Comparison of ENCODE assay signal across 9 mouse cellular contexts in genomic region chr2:33282877-33283276, GRCm38 (mm10).
DNase-seq lines count a peak whose midpoint lies in the region; ATAC-seq and TF ChIP-seq lines count a peak whose summit lies in the region.
"Had no signal": no experiment of that assay in that cellular context is flagged by ENCODE, and none has a peak within 500 bp of the region (broad histone marks: within the 10 kb centered on the region; RNA-seq: fewer than 3 reads in every experiment).

No protein-coding gene starts in this region.

- no peak overlapping the region for H3K9ac ChIP-seq in liver, adult 2 months (ENCODE audit: low read depth, low read length)
- no peak overlapping the region for H3K9ac ChIP-seq in liver, embryonic 11.5 days (ENCODE audit: low read depth, low read length)
- H3K9ac ChIP-seq in heart, embryonic 16.5 days (ENCODE audit: low read length) = no peak overlapping the region
- no peak overlapping the region for H3K9ac ChIP-seq in forebrain, embryonic 16.5 days (replicated peaks; ENCODE audit: low read depth, low read length)

- no peak overlapping the region for H3K4me3 ChIP-seq in liver, adult 2 months (ENCODE audit: insufficient read depth, low read depth, low read length)
- H3K4me3 ChIP-seq in liver, embryonic 11.5 days (ENCODE audit: low read depth, low read length) = no peak overlapping the region
- H3K4me3 ChIP-seq in heart, embryonic 16.5 days (ENCODE audit: low read length) = no peak overlapping the region
- H3K4me3 ChIP-seq in forebrain, embryonic 16.5 days (replicated peaks; ENCODE audit: low read length) = no peak overlapping the region

- WGBS in liver, adult 2 months = 16% methylated on average over 4 of the region's 4 CpGs
- WGBS in liver, embryonic 11.5 days = 65% methylated on average over 4 of the region's 4 CpGs
- WGBS in heart, embryonic 16.5 days = 40% methylated on average over 4 of the region's 4 CpGs
- WGBS in forebrain, embryonic 16.5 days = 66% methylated on average over 4 of the region's 4 CpGs

- 0 out of 2 replicates have a peak overlapping the region, but pooled peaks have one; percentile 16 for H3K27ac ChIP-seq in liver, adult 2 months (replicated peaks; ENCODE audit: insufficient read depth, low read depth, low read length)
- H3K27ac ChIP-seq in liver, embryonic 11.5 days (ENCODE audit: low read depth, low read length) = no peak overlapping the region
- H3K27ac ChIP-seq in heart, embryonic 16.5 days (ENCODE audit: low read length) = peak overlapping the region; percentile 11
- no peak overlapping the region for H3K27ac ChIP-seq in forebrain, embryonic 16.5 days (ENCODE audit: low read length)

- no peaks in the 10 kb centered on the region for H3K36me3 ChIP-seq in liver, adult 2 months (ENCODE audit: control insufficient read depth, insufficient read depth, low read length)
- no peaks in the 10 kb centered on the region for H3K36me3 ChIP-seq in liver, embryonic 11.5 days (ENCODE audit: control insufficient read depth, insufficient read depth, low read length)
- H3K36me3 ChIP-seq in heart, embryonic 16.5 days (ENCODE audit: control insufficient read depth, insufficient read depth) = no peaks in the 10 kb centered on the region
- H3K36me3 ChIP-seq in forebrain, embryonic 16.5 days (ENCODE audit: control insufficient read depth, insufficient read depth) = peaks cover under 1% of the 10 kb centered on the region

- peak; percentile 33 for DNase-seq in liver, adult 2 months (ENCODE audit: extremely low read depth, low read depth, low spot score)
- no peak for DNase-seq in liver, embryonic 11.5 days (ENCODE audit: low spot score)
- DNase-seq in cerebellum, adult 11-12 months = peak; percentile 89
- DNase-seq in lung, postnatal 14 days = peak; percentile 59
- no peak for DNase-seq in embryo, embryonic 9.5 days (ENCODE audit: extremely low spot score)
- no peak for DNase-seq in layer of hippocampus, adult 11-12 months (ENCODE audit: low spot score)

- no peaks in the 10 kb centered on the region for H3K27me3 ChIP-seq in liver, adult 2 months (ENCODE audit: control insufficient read depth, insufficient read depth, low read length)
- no peaks in the 10 kb centered on the region for H3K27me3 ChIP-seq in liver, embryonic 11.5 days (replicated peaks; ENCODE audit: control insufficient read depth, insufficient read depth, low read length)
- no peaks in the 10 kb centered on the region for H3K27me3 ChIP-seq in heart, embryonic 16.5 days (ENCODE audit: control insufficient read depth, insufficient read depth, low read length)
- no peaks in the 10 kb centered on the region for H3K27me3 ChIP-seq in forebrain, embryonic 16.5 days (replicated peaks; ENCODE audit: control insufficient read depth, insufficient read depth, low read length)
- H3K27me3 ChIP-seq: Patski had no signal

- H3K4me1 ChIP-seq in liver, adult 2 months (ENCODE audit: control insufficient read depth, insufficient read depth, low read length) = peaks cover 9% of the 10 kb centered on the region; the same call in 1 of the 2 replicates
- no peaks in the 10 kb centered on the region; the same call in 1 of the 2 replicates for H3K4me1 ChIP-seq in liver, embryonic 11.5 days (replicated peaks; ENCODE audit: control insufficient read depth, insufficient read depth, low read length)
- H3K4me1 ChIP-seq in heart, embryonic 16.5 days (ENCODE audit: control insufficient read depth, insufficient read depth, low read length) = peaks cover 6% of the 10 kb centered on the region; the same call in 1 of the 2 replicates
- no peaks in the 10 kb centered on the region for H3K4me1 ChIP-seq in forebrain, embryonic 16.5 days (replicated peaks; ENCODE audit: control insufficient read depth, insufficient read depth, low read length)

- no peak for TF ChIP-seq POLR2A in liver, adult 2 months (IDR thresholded peaks at IDR 0.05; ENCODE audit: extremely low read depth, insufficient read depth, low read length)

- ATAC-seq in liver, embryonic 11.5 days (replicated peaks; ENCODE audit: low FRiP score) = no peak
- peak; percentile 49; the same call in 1 of the 2 replicates for ATAC-seq in heart, embryonic 16.5 days (replicated peaks; ENCODE audit: extremely low read depth, insufficient read depth, low FRiP score)
- ATAC-seq in forebrain, embryonic 16.5 days = no peak
- ATAC-seq: Patski had no signal

- no peaks in the 10 kb centered on the region for H3K9me3 ChIP-seq in liver, embryonic 11.5 days (ENCODE audit: control insufficient read depth, low read length)
- H3K9me3 ChIP-seq in heart, embryonic 16.5 days (replicated peaks; ENCODE audit: control insufficient read depth, low read length) = peaks cover 5% of the 10 kb centered on the region; the same call in 1 of the 2 replicates
- no peaks in the 10 kb centered on the region for H3K9me3 ChIP-seq in forebrain, embryonic 16.5 days (ENCODE audit: control insufficient read depth, low read length)

- H3K79me2 ChIP-seq in liver, adult 2 months (ENCODE audit: control insufficient read depth, insufficient read depth, low read length) = no peaks in the 10 kb centered on the region

- H3K4me2 ChIP-seq in liver, embryonic 11.5 days = no peak overlapping the region
- H3K4me2 ChIP-seq in heart, embryonic 16.5 days (ENCODE audit: low read depth, low read length) = no peak overlapping the region
- no peak overlapping the region for H3K4me2 ChIP-seq in forebrain, embryonic 16.5 days (ENCODE audit: low read length)

- no peak for TF ChIP-seq CTCF in liver, adult 2 months (IDR thresholded peaks at IDR 0.05; ENCODE audit: low read depth, low read length)

Comparison
In these comparisons a context has a peak if more than half of its experiments do, and no peak if none do; other contexts are left out.
1. DNase-seq: peak in liver, adult 2 months (single experiment), cerebellum, adult 11-12 months (single experiment) and lung, postnatal 14 days (single experiment); none in liver, embryonic 11.5 days (single experiment), embryo, embryonic 9.5 days (single experiment) and layer of hippocampus, adult 11-12 months (single experiment).
2. H3K27ac ChIP-seq: peak in liver, adult 2 months (single experiment) and heart, embryonic 16.5 days (single experiment); none in liver, embryonic 11.5 days (single experiment) and forebrain, embryonic 16.5 days (single experiment).